Mouse (Mus musculus) heart, adult 10 weeks (tissue): ENCODE data around the gene A2ml1. TPM values are rescaled to one million over a fixed set of nuclear protein-coding genes. Genes with fewer than 3 reads are reported as not detected.

Source experiments
- polyA plus RNA-seq: library from polyadenylated mRNA; stranded (reverse); fragments of 350-450 nt; fragmentation: Illumina TruSeq; extraction: RNeasy Lipid Tissue Mini Kit (QIAGEN cat#74804); gene quantifications from one replicate; pipeline ENCODE4 v1.2.3, GENCODE M21; 2014; ENCODE audit warnings: low read depth, low replicate concordance

Gene A2ml1
- polyA plus RNA-seq, result not detected

DNA sequence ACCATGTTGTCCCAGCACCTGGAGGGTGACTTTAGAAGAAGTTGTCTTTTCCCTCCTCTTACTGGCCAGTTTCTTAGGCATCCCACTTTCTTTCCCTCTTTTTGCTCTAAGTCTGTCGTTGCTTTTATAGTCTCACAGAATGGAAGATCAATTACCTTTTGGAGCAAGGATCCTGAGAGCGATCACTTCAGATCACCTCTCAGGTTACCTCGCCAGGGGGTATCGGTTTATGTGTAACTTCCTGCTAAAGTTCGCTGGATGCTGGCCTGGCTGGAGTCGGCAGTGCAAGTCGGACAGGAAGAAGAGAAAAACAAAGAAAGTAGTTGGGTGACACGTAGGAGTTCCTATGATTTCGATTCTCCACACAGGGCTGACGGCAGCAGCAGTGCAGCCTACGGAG, at the start of gene A2ml1:
TSS of gene A2ml1 (minus strand) at position 101 of the 400 bp plus-strand sequence.

DNA sequence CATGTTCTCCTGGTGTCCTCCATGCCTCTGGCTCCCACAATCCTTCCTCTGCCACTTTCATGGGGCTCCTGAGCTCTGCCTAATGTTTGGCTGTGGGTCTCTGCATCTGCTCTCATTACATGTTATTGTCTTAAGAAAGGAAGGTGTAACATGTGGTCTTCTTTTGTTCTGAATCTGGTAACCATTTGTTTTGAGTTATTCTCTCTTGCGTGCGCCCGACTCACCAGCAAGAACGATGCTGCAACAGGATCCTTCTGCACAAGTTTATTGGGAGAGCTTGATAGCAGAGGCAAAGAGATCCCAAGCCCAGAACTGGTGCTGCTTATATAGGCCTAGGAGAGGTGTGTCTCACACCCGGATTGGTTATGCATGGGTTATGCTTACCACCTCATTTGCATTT, 42.0 kb upstream of the A2ml1 start, which contains the start of gene Klrb1a:
TSS of gene Klrb1a (minus strand) at position 101 of the 400 bp plus-strand sequence.

GRCm38 (mm10) chr6:128526601-128527000, 54.8 kb downstream of the A2ml1 start, which contains the start of gene Pzp:
Gene Pzp, minus strand, starts transcription at chr6:128526720.

Other genes starting within 250 kb of the A2ml1 start
- gene Tulp3, start 225.8 kb downstream of the A2ml1 start, polyA plus RNA-seq, result 7.1 TPM
- 13.7 TPM for gene Rhno1, start 218.7 kb downstream of the A2ml1 start, polyA plus RNA-seq
- 0.89 TPM for gene Foxm1, start 218.6 kb downstream of the A2ml1 start, polyA plus RNA-seq
- gene Tex52, start 206.2 kb downstream of the A2ml1 start, polyA plus RNA-seq, result not detected
- gene Gm44596, start 206.1 kb downstream of the A2ml1 start, polyA plus RNA-seq, result not detected
- 2.7 TPM for gene Nrip2, start 182.3 kb downstream of the A2ml1 start, polyA plus RNA-seq
- 19.0 TPM for gene Itfg2, start 156.7 kb downstream of the A2ml1 start, polyA plus RNA-seq
- gene Fkbp4, start 142.9 kb downstream of the A2ml1 start, polyA plus RNA-seq, result 373 TPM
- 3.1 TPM for gene Pzp, start 54.9 kb downstream of the A2ml1 start, polyA plus RNA-seq
- not detected for gene Klrb1a, start 41.9 kb upstream of the A2ml1 start, polyA plus RNA-seq
- not detected for gene Clec2h, start 80.8 kb upstream of the A2ml1 start, polyA plus RNA-seq
- gene Klrb1, start 141.5 kb upstream of the A2ml1 start, polyA plus RNA-seq, result not detected
- gene Klrb1c, start 207.6 kb upstream of the A2ml1 start, polyA plus RNA-seq, result not detected
- gene Gm44511, start 244.7 kb upstream of the A2ml1 start, polyA plus RNA-seq, result not detected
- gene Klrb1b, start 244.7 kb upstream of the A2ml1 start, polyA plus RNA-seq, result not detected